Mouse (Mus musculus) kidney, embryonic 14.5 days (tissue): ENCODE data around the gene Elp5. TPM values are rescaled to one million over a fixed set of nuclear protein-coding genes. Genes with fewer than 3 reads are reported as not detected.

Experiments used
- ATAC-seq: fragments of 200-750 bp; cut with Nextera tagmentation; 2 replicates; pipeline ENCODE4 v1.8.0; 2017; ENCODE audit warnings: moderate number of reproducible peaks, mild to moderate bottlenecking, moderate TSS enrichment, moderate library complexity; ENCODE audit not compliant: low FRiP score, low TSS enrichment
- H3K27ac ChIP-seq: fragments of 300-500 bp; sonication (generic); 2 replicates; pipeline ENCODE4 v1.5.1; 2014; ENCODE audit warnings: low read depth, mild to moderate bottlenecking, low read length, moderate library complexity, mixed read lengths
- H3K27me3 ChIP-seq: fragments of 300-500 bp; sonication (generic); 2 replicates; pipeline ENCODE4 v1.6.1; 2014; ENCODE audit warnings: mild to moderate bottlenecking, low read length; ENCODE audit not compliant: control insufficient read depth, insufficient read depth
- H3K36me3 ChIP-seq: fragments of 300-500 bp; sonication (generic); 2 replicates; pipeline ENCODE4 v1.6.1; 2014; ENCODE audit warnings: low read length, mixed read lengths; ENCODE audit not compliant: control insufficient read depth, insufficient read depth
- H3K4me1 ChIP-seq: fragments of 300-500 bp; sonication (generic); 2 replicates; pipeline ENCODE4 v1.6.1; 2014; ENCODE audit warnings: low read length, mixed read lengths; ENCODE audit not compliant: control insufficient read depth, insufficient read depth
- H3K4me2 ChIP-seq: fragments of 300-500 bp; sonication (generic); replicated peaks from 2 replicates; pipeline ENCODE4 v1.6.1; 2014; ENCODE audit warnings: low read depth, mild to moderate bottlenecking, low read length
- H3K4me3 ChIP-seq: fragments of 300-500 bp; sonication (generic); 2 replicates; pipeline ENCODE4 v1.5.1; 2014; ENCODE audit warnings: mild to moderate bottlenecking, low read length
- H3K9ac ChIP-seq: fragments of 300-500 bp; sonication (generic); 2 replicates; pipeline ENCODE4 v1.6.1; 2014; ENCODE audit warnings: low read depth, mild to moderate bottlenecking, low read length, moderate library complexity
- H3K9me3 ChIP-seq: fragments of 300-500 bp; sonication (generic); 2 replicates; pipeline ENCODE4 v1.6.1; 2016; ENCODE audit warnings: low read length; ENCODE audit not compliant: control insufficient read depth
- WGBS: fragments of 180-500 bp; shearing (Covaris S2); extraction: QIAGEN DNeasy Blood & Tissue Kit; methylation state at CpG from one replicate; pipeline ENCODE4 v1.1.7; 2014; 5-methylcytosine and 5-hydroxymethylcytosine counted together
- polyA plus RNA-seq: library from polyadenylated mRNA; unstranded; fragments of >200 nt; fragmentation: Nextera tagmentation; extraction: Ambion mirVana; gene quantifications from 2 replicates; pipeline ENCODE4 v1.2.1, GENCODE M21; 2014

Elp5 gene
- polyA plus RNA-seq, 1 experiment from 2014 or later, result 117 TPM

DNA sequence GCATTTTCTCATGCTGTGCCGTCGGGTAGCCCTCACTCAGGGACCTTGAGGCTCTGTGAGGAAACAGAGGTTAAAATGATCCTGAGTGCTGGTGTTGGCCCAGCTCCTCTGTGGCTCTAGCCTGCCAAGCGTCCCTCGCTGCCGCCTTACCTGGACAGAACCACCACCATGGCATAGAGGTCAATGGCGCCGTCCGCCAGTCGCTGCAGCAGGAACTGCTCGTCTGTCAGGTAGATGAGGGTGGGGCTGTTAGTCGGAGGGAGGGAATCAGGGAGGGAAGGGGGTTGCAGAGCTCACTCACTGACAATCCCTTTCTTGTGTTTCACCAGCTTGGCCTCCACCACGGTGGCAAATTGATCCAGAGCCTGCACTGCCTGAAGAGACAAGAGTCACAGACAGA is 28.2 kb upstream of the Elp5 start:
- Histone ChIP-seq H3K27ac (no peak overlapping the region), H3K36me3 (peaks cover 80% of the 10 kb centered on the region), H3K9ac (no peak overlapping the region), H3K9me3 (no peaks in the 10 kb centered on the region), H3K4me2 (no peak overlapping the region), H3K4me3 (no peak overlapping the region), H3K4me1 (peaks cover 8% of the 10 kb centered on the region), H3K27me3 (no peaks in the 10 kb centered on the region)
- 83% methylated on average over 12 of the region's 12 CpGs for WGBS
- no peak for ATAC-seq

DNA sequence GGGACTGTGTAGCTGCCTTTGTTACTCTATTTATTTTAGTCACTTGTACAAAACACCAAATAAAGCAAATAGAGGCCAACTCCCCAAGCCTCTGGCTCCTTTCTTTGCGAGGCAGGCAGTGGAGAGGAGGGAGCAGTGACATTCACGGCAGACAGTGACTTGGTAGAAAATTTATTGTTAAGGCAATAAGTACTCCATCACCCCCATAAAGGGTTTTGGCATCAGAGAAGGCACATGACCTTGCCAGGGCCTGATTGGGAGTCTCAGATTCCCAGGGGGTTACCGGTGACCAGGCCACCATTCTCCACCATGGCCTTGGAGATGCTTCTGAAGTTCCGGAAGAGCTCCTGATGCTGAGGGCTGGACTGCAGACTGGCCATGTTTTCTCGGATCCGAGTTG is 27.7 kb upstream of the Elp5 start:
- no peak overlapping the region for H3K9ac ChIP-seq
- no peak overlapping the region for H3K4me3 ChIP-seq
- H3K4me1 ChIP-seq, result peaks cover 5% of the 10 kb centered on the region
- H3K4me2 ChIP-seq, result no peak overlapping the region
- no peak for ATAC-seq
- WGBS, result 82% methylated on average over 6 of the region's 6 CpGs
- H3K9me3 ChIP-seq, result no peaks in the 10 kb centered on the region
- H3K27ac ChIP-seq, result no peak overlapping the region
- H3K36me3 ChIP-seq, result peaks cover 86% of the 10 kb centered on the region
- no peaks in the 10 kb centered on the region for H3K27me3 ChIP-seq

- Histone ChIP-seq H3K4me3 (no peak overlapping the region), H3K27me3 (no peaks in the 10 kb centered on the region), H3K9me3 (no peaks in the 10 kb centered on the region), H3K36me3 (peaks cover 59% of the 10 kb centered on the region), H3K9ac (no peak overlapping the region), H3K4me2 (no peak overlapping the region), H3K27ac (no peak overlapping the region), H3K4me1 (peaks cover 23% of the 10 kb centered on the region)
- no peak for ATAC-seq
- WGBS, result 65% methylated on average over 5 of the region's 5 CpGs
Observed at GRCm38 (mm10) chr11:70005521-70005920, 23.2 kb upstream of the Elp5 start.

DNA sequence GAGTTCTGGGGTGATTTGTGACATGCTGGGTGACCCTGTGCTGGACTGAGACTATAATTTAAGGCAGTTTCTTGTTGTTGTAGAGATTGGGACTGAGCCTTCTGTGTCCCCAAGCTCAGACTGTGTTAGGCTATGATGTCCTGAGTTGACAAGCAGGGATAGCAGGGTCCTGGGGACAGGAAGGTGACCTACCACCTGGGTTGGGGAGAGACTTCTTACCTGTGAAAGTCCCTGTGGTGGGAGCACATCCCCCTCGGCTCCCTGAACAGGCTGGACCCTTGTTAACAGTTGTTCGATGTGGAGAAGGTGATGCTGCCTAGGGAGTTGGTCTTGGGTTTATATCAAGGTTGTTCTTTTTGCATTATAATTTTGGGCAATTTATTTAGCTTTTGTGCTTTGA is 20.2 kb upstream of the Elp5 start:
- Histone ChIP-seq H3K9ac (no peak overlapping the region), H3K9me3 (no peaks in the 10 kb centered on the region), H3K27me3 (no peaks in the 10 kb centered on the region), H3K4me3 (no peak overlapping the region), H3K36me3 (peaks cover 55% of the 10 kb centered on the region), H3K27ac (no peak overlapping the region), H3K4me2 (peak overlapping the region; percentile 85; the same call in 1 of the 2 replicates), H3K4me1 (peaks cover 29% of the 10 kb centered on the region)
- no peak for ATAC-seq
- 87% methylated on average over 2 of the region's 2 CpGs for WGBS

DNA sequence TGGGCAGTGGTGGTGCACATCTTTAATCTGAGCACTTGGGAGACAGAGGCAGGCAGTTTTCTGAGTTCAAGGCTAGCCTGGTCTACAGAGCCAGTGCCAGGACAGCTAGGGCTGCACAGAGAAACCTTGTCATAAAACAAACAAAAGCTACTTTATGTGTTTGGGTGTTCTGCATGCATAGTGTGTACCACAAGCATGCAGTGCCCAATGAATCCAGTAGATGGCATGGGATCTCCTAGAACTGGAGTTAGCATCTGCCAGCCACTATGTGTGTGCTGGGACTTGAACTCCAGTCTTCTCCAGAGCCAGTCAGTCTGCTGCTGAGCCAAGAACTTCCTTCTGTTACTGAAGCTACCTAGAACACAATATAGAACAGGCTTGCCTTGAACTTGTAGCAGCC is 19.5 kb upstream of the Elp5 start:
- Histone ChIP-seq H3K9ac (peak overlapping the region; percentile 86; the same call in 1 of the 2 replicates), H3K4me1 (peaks cover 31% of the 10 kb centered on the region), H3K36me3 (peaks cover 50% of the 10 kb centered on the region), H3K9me3 (no peaks in the 10 kb centered on the region), H3K27ac (no peak overlapping the region), H3K4me2 (peak overlapping the region; percentile 85), H3K4me3 (peak overlapping the region; percentile 88), H3K27me3 (no peaks in the 10 kb centered on the region)
- no peak for ATAC-seq

DNA sequence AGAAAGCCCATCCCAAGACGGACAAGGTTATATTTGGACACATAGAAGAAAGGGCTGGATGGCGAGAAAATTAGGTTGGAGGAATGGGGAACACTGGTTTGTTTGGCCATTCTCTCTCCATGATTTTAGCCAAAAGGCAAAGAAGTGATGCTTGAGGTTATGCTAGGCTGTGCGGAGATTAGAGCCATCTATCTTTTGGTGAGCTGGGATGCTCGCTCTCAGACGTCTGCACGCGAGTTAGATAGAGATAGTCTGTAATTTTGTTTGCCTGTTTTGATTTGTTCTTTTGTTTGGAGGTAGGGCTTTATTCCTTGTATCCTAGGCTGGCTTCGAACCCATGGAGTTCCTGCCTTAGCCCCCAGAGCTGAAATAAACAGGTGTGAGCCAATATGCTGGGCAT is 18.8 kb upstream of the Elp5 start:
- Histone ChIP-seq H3K4me2 (peak overlapping the region; percentile 85), H3K27me3 (no peaks in the 10 kb centered on the region), H3K4me1 (peaks cover 31% of the 10 kb centered on the region), H3K9me3 (no peaks in the 10 kb centered on the region), H3K27ac (peak overlapping the region; percentile 96), H3K9ac (peak overlapping the region; percentile 86), H3K36me3 (peaks cover 43% of the 10 kb centered on the region), H3K4me3 (peak overlapping the region; percentile 88)
- 13% methylated on average over 8 of the region's 8 CpGs for WGBS
- ATAC-seq, result no peak

GRCm38 (mm10) chr11:70000396-70000898 is 18.1 kb upstream of the Elp5 start, which contains the start of gene Dvl2:
Gene Dvl2, plus strand, starts transcription at chr11:70000595.
- Histone ChIP-seq H3K4me2 (peak within 1 kb of the TSS; percentile 85), H3K36me3 (peaks cover 36% of the 10 kb centered on the region), H3K4me3 (peak within 1 kb of the TSS; percentile 88), H3K9ac (peak within 1 kb of the TSS; percentile 86), H3K4me1 (peaks cover 31% of the 10 kb centered on the region), H3K27ac (peak within 1 kb of the TSS; percentile 96), H3K9me3 (no peaks in the 10 kb centered on the region), H3K27me3 (no peaks in the 10 kb centered on the region)
- under 1% methylated on average over 48 of the region's 48 CpGs for WGBS
- peak; percentile 53 for ATAC-seq

GRCm38 (mm10) chr11:69999666-70000065 is 17.3 kb upstream of the Elp5 start:
- H3K4me3 ChIP-seq, result no peak overlapping the region
- no peak for ATAC-seq
- peaks cover 30% of the 10 kb centered on the region for H3K36me3 ChIP-seq
- no peaks in the 10 kb centered on the region for H3K9me3 ChIP-seq
- no peak overlapping the region for H3K4me2 ChIP-seq
- no peaks in the 10 kb centered on the region for H3K27me3 ChIP-seq
- H3K27ac ChIP-seq, result peak overlapping the region; percentile 13; the same call in 1 of the 2 replicates
- H3K9ac ChIP-seq, result no peak overlapping the region
- peaks cover 31% of the 10 kb centered on the region for H3K4me1 ChIP-seq
- WGBS, result 62% methylated on average over 8 of the region's 8 CpGs

DNA sequence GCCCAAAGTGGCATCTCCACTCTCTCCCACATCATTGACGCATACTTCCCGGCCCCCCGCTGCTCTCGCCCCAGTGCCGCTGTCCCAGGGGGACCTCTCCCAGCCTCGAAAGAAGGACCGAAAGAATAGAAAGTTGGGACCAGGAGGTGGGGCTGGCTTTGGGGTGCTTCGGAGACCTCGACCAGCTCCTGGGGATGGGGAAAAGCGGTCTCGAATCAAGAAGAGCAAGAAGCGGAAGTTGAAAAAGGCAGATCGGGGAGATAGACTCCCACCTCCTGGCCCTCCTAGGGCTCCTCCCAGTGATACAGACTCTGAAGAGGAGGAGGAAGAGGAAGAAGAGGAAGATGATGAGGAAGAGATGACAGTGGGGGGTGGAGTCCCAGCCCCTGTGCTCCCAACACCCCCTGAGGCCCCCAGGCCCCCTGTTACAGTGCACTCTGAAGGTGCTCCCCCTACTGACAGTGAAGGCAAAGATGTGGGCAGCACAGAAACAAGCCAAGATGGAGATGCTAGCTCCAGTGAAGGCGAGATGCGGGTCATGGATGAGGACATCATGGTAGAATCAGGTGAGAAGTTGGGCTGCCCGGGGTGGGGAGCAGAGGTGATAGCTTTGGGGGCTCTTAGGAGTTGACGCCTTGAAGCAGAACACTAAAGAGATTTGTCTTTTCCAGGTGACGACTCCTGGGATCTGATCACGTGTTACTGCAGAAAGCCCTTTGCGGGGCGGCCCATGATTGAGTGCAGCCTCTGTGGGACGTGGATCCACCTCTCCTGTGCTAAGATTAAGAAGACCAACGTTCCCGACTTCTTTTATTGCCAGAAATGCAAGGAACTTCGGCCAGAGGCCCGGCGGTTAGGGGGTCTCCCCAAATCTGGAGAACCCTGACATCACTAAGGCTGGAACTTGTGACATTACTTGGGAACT is 16.5 kb upstream of the Elp5 start:
- no peak overlapping the region for H3K9ac ChIP-seq
- WGBS, result 92% methylated on average over 27 of the region's 27 CpGs
- H3K4me2 ChIP-seq, result no peak overlapping the region
- no peaks in the 10 kb centered on the region for H3K9me3 ChIP-seq
- H3K4me1 ChIP-seq, result peaks cover 31% of the 10 kb centered on the region
- H3K27me3 ChIP-seq, result no peaks in the 10 kb centered on the region
- H3K36me3 ChIP-seq, result peaks cover 37% of the 10 kb centered on the region
- H3K4me3 ChIP-seq, result no peak overlapping the region; the same call in 1 of the 2 replicates
- ATAC-seq, result no peak
- no peak overlapping the region for H3K27ac ChIP-seq
